Mouse (Mus musculus): ENCODE measurements around the gene Pno1. TPM values are rescaled to one million over a fixed set of nuclear protein-coding genes. Genes with fewer than 3 reads are reported as not detected.

The Pno1 gene
- total and polyA plus RNA-seq, 3 experiments = 82.7 to 279 (median 155) TPM

- DNase-seq (ENCODE audit: extremely low read depth) = no peak
- dilution Hi-C loops (cut with MboI; ENCODE audit: extremely low pct_ligation_motif_present, extremely low pct_unique_long_range_greater_than_20kb, low sequenced_read_pairs) = no loop called here
- Histone ChIP-seq H3K4me1 (ENCODE audit: control insufficient read depth in 1 of 2, insufficient read depth in 2 of 2) (peaks cover 5 to 81% of the 10 kb centered on the region in 2 experiments; a peak in 3 of 4 replicates), H3K4me2 (ENCODE audit: insufficient read depth, low read depth, poor library complexity, severe bottlenecking) (no peak within 1 kb of the TSS), H3K9me3 (replicated peaks; ENCODE audit: low read length) (peaks cover 6% of the 10 kb centered on the region), H3K36me3 (replicated peaks in 1 of 2; ENCODE audit: control insufficient read depth in 1 of 2, insufficient read depth in 1 of 2, low read length in 1 of 2) (peaks cover 0 to 30% of the 10 kb centered on the region in 2 experiments), H3K9ac (ENCODE audit: insufficient read depth, low read depth) (no peak within 1 kb of the TSS), H3K27ac (ENCODE audit: insufficient read depth, low read depth) (no peak within 1 kb of the TSS), H3K79me2 (replicated peaks; ENCODE audit: control insufficient read depth, extremely low read depth, insufficient read depth, poor library complexity, severe bottlenecking) (peaks cover 29% of the 10 kb centered on the region), H3K4me3 (replicated peaks in 1 of 3; ENCODE audit: low read depth in 2 of 3, low read length in 2 of 3, poor library complexity in 1 of 3) (no peak within 1 kb of the TSS), H3K27me3 (replicated peaks) (no peaks in the 10 kb centered on the region)
- in situ Hi-C loops (cut with MboI; ENCODE audit: low pct_ligation_motif_present, low pct_unique_long_range_greater_than_20kb, low sequenced_read_pairs) = no loop called here
- TF ChIP-seq CHD2 (IDR thresholded peaks at IDR 0.05; ENCODE audit: low read length) = no peak
- no peak for TF ChIP-seq BHLHE40 (IDR thresholded peaks at IDR 0.05; ENCODE audit: low read depth, low read length)
- TF ChIP-seq ZC3H11A (IDR thresholded peaks at IDR 0.05; ENCODE audit: low read depth, low read length) = no peak
These were observed 29.6 kb downstream of the Pno1 start, which contains the start of gene Wdr92 for GRCm38 (mm10) chr11:17181807-17182206. Gene Wdr92 (plus strand): TSS chr11:17182107.

GRCm38 (mm10) chr11:17180753-17181152, 30.6 kb downstream of the Pno1 start:
- Histone ChIP-seq H3K9me3 (replicated peaks; ENCODE audit: low read length) (peaks cover 6% of the 10 kb centered on the region), H3K36me3 (replicated peaks in 1 of 2; ENCODE audit: control insufficient read depth in 1 of 2, insufficient read depth in 1 of 2, low read length in 1 of 2) (peaks cover 0 to 22% of the 10 kb centered on the region in 2 experiments), H3K4me2 (ENCODE audit: insufficient read depth, low read depth, poor library complexity, severe bottlenecking) (no peak overlapping the region), H3K27ac (ENCODE audit: insufficient read depth, low read depth) (no peak overlapping the region), H3K4me3 (replicated peaks in 1 of 3; ENCODE audit: low read depth in 2 of 3, low read length in 2 of 3, poor library complexity in 1 of 3) (no peak overlapping the region), H3K79me2 (replicated peaks; ENCODE audit: control insufficient read depth, extremely low read depth, insufficient read depth, poor library complexity, severe bottlenecking) (peaks cover 39% of the 10 kb centered on the region), H3K4me1 (ENCODE audit: control insufficient read depth in 1 of 2, insufficient read depth in 2 of 2) (peaks cover 5 to 80% of the 10 kb centered on the region in 2 experiments; a peak in 3 of 4 replicates), H3K9ac (ENCODE audit: insufficient read depth, low read depth) (no peak overlapping the region), H3K27me3 (replicated peaks) (no peaks in the 10 kb centered on the region)
- peak; percentile 42 for DNase-seq (ENCODE audit: extremely low read depth)
- TF ChIP-seq ELF1 (IDR thresholded peaks at IDR 0.05; ENCODE audit: low read depth, low read length) = no peak
- peak; percentile 38; the same call in 1 of the 2 replicates for TF ChIP-seq EP300 (IDR thresholded peaks at IDR 0.05; ENCODE audit: low read length)
- peak; percentile 48; the same call in 1 of the 2 replicates for TF ChIP-seq IRF4 (IDR thresholded peaks at IDR 0.05; ENCODE audit: low read depth, low read length)
- in situ Hi-C loops (cut with MboI; ENCODE audit: low pct_ligation_motif_present, low pct_unique_long_range_greater_than_20kb, low sequenced_read_pairs) = no loop called here
- dilution Hi-C loops (cut with MboI; ENCODE audit: extremely low pct_ligation_motif_present, extremely low pct_unique_long_range_greater_than_20kb, low sequenced_read_pairs) = no loop called here

GRCm38 (mm10) chr11:17176638-17177037, 34.7 kb downstream of the Pno1 start:
- Histone ChIP-seq H3K9ac (ENCODE audit: insufficient read depth, low read depth) (no peak overlapping the region), H3K79me2 (replicated peaks; ENCODE audit: control insufficient read depth, extremely low read depth, insufficient read depth, poor library complexity, severe bottlenecking) (peaks cover 66% of the 10 kb centered on the region), H3K27ac (ENCODE audit: insufficient read depth, low read depth) (no peak overlapping the region), H3K4me3 (replicated peaks in 1 of 3; ENCODE audit: low read depth in 2 of 3, low read length in 2 of 3, poor library complexity in 1 of 3) (no peak overlapping the region), H3K9me3 (replicated peaks; ENCODE audit: low read length) (peaks cover 9% of the 10 kb centered on the region), H3K36me3 (replicated peaks in 1 of 2; ENCODE audit: control insufficient read depth in 1 of 2, insufficient read depth in 1 of 2, low read length in 1 of 2) (peaks cover 0 to 23% of the 10 kb centered on the region in 2 experiments), H3K27me3 (replicated peaks) (no peaks in the 10 kb centered on the region), H3K4me2 (ENCODE audit: insufficient read depth, low read depth, poor library complexity, severe bottlenecking) (no peak overlapping the region), H3K4me1 (ENCODE audit: control insufficient read depth in 1 of 2, insufficient read depth in 2 of 2) (peaks cover 7 to 53% of the 10 kb centered on the region in 2 experiments)
- 0 out of 2 replicates have a peak, but pooled peaks have one; percentile 22 for TF ChIP-seq ETS1 (conservative IDR thresholded peaks at IDR 0.05; ENCODE audit: low read depth, low read length)
- no peak for TF ChIP-seq ZNF384 (IDR thresholded peaks at IDR 0.05; ENCODE audit: low read depth, low read length)
- peak; percentile 46 for TF ChIP-seq EP300 (IDR thresholded peaks at IDR 0.05; ENCODE audit: low read length)
- TF ChIP-seq JUND (conservative IDR thresholded peaks at IDR 0.05; ENCODE audit: low read depth, low read length) = peak; percentile 81
- TF ChIP-seq ZC3H11A (IDR thresholded peaks at IDR 0.05; ENCODE audit: low read depth, low read length) = no peak
- no peak for TF ChIP-seq MEF2A (IDR thresholded peaks at IDR 0.05; ENCODE audit: borderline replicate concordance, low read depth, low read length)
- peak; percentile 54 for TF ChIP-seq JUN (IDR thresholded peaks at IDR 0.05; ENCODE audit: insufficient read depth, low read depth, low read length)
- TF ChIP-seq ZMIZ1 (IDR thresholded peaks at IDR 0.05; ENCODE audit: low read depth, low read length) = no peak
- no peak for TF ChIP-seq MYC (IDR thresholded peaks at IDR 0.05; ENCODE audit: low read depth, low read length)
- dilution Hi-C loops (cut with MboI; ENCODE audit: extremely low pct_ligation_motif_present, extremely low pct_unique_long_range_greater_than_20kb, low sequenced_read_pairs) = no loop called here
- peak; percentile 47 for DNase-seq (ENCODE audit: extremely low read depth)
- in situ Hi-C loops (cut with MboI; ENCODE audit: low pct_ligation_motif_present, low pct_unique_long_range_greater_than_20kb, low sequenced_read_pairs) = no loop called here

Data from CH12.LX (cell line).